17 mouse cellular contexts compared by ENCODE assay signal in genomic region chr12:38608104-38608503, GRCm38 (mm10).
"Had no signal": no experiment of that assay in that cellular context is flagged by ENCODE, and none has a peak within 500 bp of the region (broad histone marks: within the 10 kb centered on the region; RNA-seq: fewer than 3 reads in every experiment).

No protein-coding gene starts in this region.

- H3K27me3 ChIP-seq: lung, embryonic 15.5 days; megakaryocyte, embryonic 14.5 days; midbrain, embryonic 13.5 days; midbrain, embryonic 15.5 days; neural tube, embryonic 12.5 days; stomach, embryonic 15.5 days had no signal

- H3K4me3 ChIP-seq: lung, embryonic 15.5 days; megakaryocyte, embryonic 14.5 days; midbrain, embryonic 13.5 days; midbrain, embryonic 15.5 days; neural tube, embryonic 12.5 days; stomach, embryonic 15.5 days had no signal

- H3K36me3 ChIP-seq: lung, embryonic 15.5 days; midbrain, embryonic 13.5 days; midbrain, embryonic 15.5 days; neural tube, embryonic 12.5 days; stomach, embryonic 15.5 days had no signal

- H3K4me1 ChIP-seq: lung, embryonic 15.5 days; megakaryocyte, embryonic 14.5 days; midbrain, embryonic 13.5 days; midbrain, embryonic 15.5 days; neural tube, embryonic 12.5 days; stomach, embryonic 15.5 days had no signal

- ATAC-seq: lung, postnatal 0 days; midbrain, embryonic 13.5 days; midbrain, embryonic 15.5 days had no signal

- H3K27ac ChIP-seq: lung, embryonic 15.5 days; macrophage; midbrain, embryonic 13.5 days; midbrain, embryonic 15.5 days; neural tube, embryonic 12.5 days; stomach, embryonic 15.5 days; stomach, postnatal 0 days had no signal

- H3K9ac ChIP-seq: lung, embryonic 15.5 days; midbrain, embryonic 13.5 days; midbrain, embryonic 15.5 days; neural tube, embryonic 12.5 days; stomach, embryonic 15.5 days had no signal

- DNase-seq: lung, adult 2 months; lung, postnatal 14 days; lung, postnatal 36 days; right cerebral cortex, postnatal 14 days; thymus, adult 2 months; thymus, postnatal 25 days; thymus, postnatal 4 days had no signal

- H3K9me3 ChIP-seq: lung, embryonic 15.5 days; megakaryocyte, embryonic 14.5 days; midbrain, embryonic 13.5 days; midbrain, embryonic 15.5 days; neural tube, embryonic 12.5 days; stomach, embryonic 15.5 days had no signal

- H3K4me2 ChIP-seq: lung, embryonic 15.5 days; midbrain, embryonic 11.5 days; midbrain, embryonic 13.5 days; midbrain, embryonic 15.5 days; neural tube, embryonic 12.5 days; stomach, embryonic 15.5 days had no signal
